Mouse (Mus musculus) adrenal gland, postnatal 4 days (tissue): ENCODE measurements around the gene Letm1. TPM values are rescaled to one million over a fixed set of nuclear protein-coding genes. Genes with fewer than 3 reads are reported as not detected.

Source experiments
- DNase-seq, 2 experiments: peaks; one replicate each; pipeline ENCODE4 v3.0.0; 2021 to 2022; ENCODE audit warnings: low spot score in 2 of 2, mixed read lengths in 2 of 2
- total RNA-seq, 2 experiments: library from RNA; stranded (reverse); gene quantifications; 2 replicates each; pipeline ENCODE4 v1.2.3; 2021

Letm1 gene
- total RNA-seq, 2 experiments from 2014 or later = 70.7 to 74.7 TPM

- DNase-seq = no peak
These were observed 39.1 kb downstream of the Letm1 start for GRCm38 (mm10) chr5:33743481-33743880.

- DNase-seq = no peak
These were observed 42.1 kb downstream of the Letm1 start for GRCm38 (mm10) chr5:33740548-33740947.

GRCm38 (mm10) chr5:33738341-33738740, 44.3 kb downstream of the Letm1 start:
- DNase-seq = no peak

GRCm38 (mm10) chr5:33737903-33738321, 44.7 kb downstream of the Letm1 start:
- peak; percentile 37 to 47 for DNase-seq

GRCm38 (mm10) chr5:33736230-33736629, 46.4 kb downstream of the Letm1 start:
- no peak for DNase-seq

GRCm38 (mm10) chr5:33735412-33736092, 47.1 kb downstream of the Letm1 start:
- DNase-seq = no peak

- no peak for DNase-seq
These were observed 48.8 kb downstream of the Letm1 start for GRCm38 (mm10) chr5:33733837-33734236.

GRCm38 (mm10) chr5:33731051-33731450, 51.6 kb downstream of the Letm1 start:
- DNase-seq = no peak

GRCm38 (mm10) chr5:33730516-33730915, 52.1 kb downstream of the Letm1 start:
- DNase-seq = no peak

- no peak for DNase-seq
These were observed 53.8 kb downstream of the Letm1 start for GRCm38 (mm10) chr5:33728841-33729240.

- no peak for DNase-seq
These were observed 55.7 kb downstream of the Letm1 start for GRCm38 (mm10) chr5:33726891-33727290.

GRCm38 (mm10) chr5:33726081-33726647, 56.5 kb downstream of the Letm1 start:
- DNase-seq = no peak

GRCm38 (mm10) chr5:33723641-33724465, 58.8 kb downstream of the Letm1 start:
- no peak for DNase-seq

- no peak for DNase-seq
These were observed 59.5 kb downstream of the Letm1 start for GRCm38 (mm10) chr5:33723019-33723640.

- no peak for DNase-seq
These were observed 60.2 kb downstream of the Letm1 start for GRCm38 (mm10) chr5:33722266-33723018.

GRCm38 (mm10) chr5:33721541-33722265, 60.9 kb downstream of the Letm1 start, which contains the start of gene Fgfr3:
Gene Fgfr3 (plus strand): TSS chr5:33721674.
- DNase-seq = peak; percentile 28 to 35

- DNase-seq = no peak
These were observed 61.6 kb downstream of the Letm1 start for GRCm38 (mm10) chr5:33720852-33721490.

GRCm38 (mm10) chr5:33718460-33718859, 64.2 kb downstream of the Letm1 start:
- DNase-seq = no peak

GRCm38 (mm10) chr5:33716467-33716866, 66.2 kb downstream of the Letm1 start:
- no peak for DNase-seq

GRCm38 (mm10) chr5:33715182-33715581, 67.4 kb downstream of the Letm1 start:
- DNase-seq = no peak
